Mouse (Mus musculus) layer of hippocampus, adult 9-10 months (tissue): ENCODE data around the gene Akna.

Experiments
- DNase-seq: peaks from one replicate; pipeline ENCODE4 v3.0.0; 2022; ENCODE audit warnings: low spot score

The Akna gene

DNA sequence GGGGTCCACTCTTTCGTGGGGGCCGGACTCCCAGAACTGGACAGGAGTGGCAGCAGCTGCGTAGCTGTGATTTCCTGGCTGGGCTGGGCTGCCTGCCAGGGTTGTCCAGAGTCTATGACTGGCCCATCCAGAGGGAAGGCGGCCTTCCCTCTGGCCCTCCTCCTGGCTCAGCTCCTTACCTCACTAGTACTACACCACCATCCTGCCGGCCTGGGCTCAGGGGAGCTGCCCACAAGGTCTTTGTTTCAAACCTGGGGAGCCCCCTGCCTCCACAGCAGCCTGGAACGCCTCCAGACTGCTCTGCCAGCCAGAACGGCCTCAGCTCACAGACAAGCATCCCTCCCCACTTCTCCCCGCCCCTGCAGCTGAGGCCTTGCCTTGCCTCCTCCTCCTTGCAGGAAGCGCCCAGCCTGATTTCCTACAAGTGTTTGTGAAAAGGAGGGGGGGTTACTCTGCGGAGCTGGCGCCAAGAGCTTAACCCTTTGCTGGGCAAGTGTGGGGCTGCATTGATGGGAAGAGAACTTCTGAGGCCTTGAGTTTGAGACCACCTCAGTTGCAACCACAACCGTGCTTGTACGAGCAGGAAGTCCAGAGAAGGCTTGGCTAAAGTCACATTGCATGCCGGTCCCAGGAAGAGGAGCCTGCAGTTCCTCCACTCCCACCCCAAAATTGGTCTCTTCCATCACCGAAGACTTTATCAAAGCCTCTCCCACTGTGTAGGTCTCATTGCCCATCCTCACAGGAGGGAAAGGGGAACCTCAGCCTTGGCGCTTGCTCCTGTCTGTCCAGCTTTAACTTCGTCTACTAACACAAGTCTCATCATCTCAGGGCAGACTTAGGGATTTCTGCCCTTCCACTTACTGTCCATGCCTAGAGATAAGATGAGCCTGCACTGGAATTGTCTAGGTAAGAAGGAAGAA lies at the start of gene Akna:
Gene Akna, minus strand, starts transcription at position 315 of the 920 bp plus-strand sequence.
- DNase-seq = no peak

DNA sequence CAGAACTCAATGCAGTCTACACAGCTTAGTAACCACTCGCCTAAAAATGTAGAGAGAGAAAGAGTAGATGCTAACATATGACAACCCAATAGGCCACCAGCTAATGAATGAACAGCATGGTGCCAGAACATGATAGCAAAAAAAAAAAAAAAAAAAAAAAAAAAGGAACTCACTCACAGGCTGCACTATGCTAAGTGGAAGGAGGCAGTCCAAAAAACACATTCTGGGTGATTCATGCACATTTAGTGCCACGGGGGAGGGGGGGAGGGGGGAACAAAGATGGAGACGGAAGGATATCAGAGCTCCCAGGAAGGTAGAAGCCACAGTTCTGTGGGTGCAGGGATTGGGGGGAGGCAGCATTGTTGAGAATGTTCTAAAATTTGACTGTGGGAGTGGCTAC lies 49.4 kb upstream of the Akna start:
- no peak for DNase-seq

DNA sequence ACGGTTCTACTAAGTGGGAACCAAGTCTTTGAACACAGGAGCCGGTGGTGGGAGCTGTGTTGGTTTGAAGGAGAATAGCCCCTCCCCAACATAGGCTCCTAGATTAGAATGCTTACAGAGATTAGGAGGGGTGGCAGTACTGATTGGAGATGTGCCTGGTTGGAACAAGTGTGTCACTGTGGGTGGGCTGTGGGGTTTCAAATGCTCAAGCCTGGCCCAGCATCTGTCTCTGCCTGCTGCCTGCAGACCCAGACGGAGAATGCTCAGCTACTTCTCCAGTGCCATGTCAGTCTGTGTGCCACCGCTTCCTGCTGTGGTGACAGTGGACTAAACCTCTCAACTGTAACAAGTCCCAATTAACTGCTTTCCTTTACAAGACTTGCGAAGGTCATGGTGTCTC lies 47.4 kb upstream of the Akna start:
- DNase-seq = no peak

DNA sequence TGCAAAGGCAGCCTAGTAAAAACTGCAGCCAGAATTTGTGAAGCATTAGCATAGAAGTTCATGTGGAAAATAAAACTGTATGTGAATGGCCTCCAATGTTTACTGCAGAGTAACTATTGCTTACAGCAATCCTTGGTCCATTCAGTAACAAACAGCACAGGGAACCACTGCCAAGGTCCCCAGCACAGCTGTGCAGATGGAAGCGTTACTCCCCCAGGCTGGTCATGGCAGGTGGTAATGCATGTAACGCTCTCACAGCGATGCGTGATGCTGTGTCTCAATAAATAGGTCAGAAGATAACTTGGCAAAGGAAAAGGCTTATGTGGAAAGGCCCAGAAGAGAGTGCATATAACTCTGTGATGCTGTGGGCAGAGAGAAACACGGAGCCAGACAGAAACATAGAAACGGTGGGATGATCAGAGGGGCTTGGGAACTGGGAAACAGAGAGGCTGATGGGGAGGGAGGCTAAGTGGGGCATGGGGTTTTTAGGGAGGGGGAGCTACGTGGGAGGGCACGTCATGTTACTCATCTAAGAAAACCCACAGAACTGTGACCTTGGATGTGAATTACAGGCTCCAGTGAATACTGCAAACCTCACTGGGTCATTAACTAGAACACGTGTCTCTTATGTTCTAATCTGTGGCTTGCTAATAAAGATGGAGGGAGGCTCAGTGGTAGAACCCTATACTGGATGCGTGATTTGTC lies 41.4 kb upstream of the Akna start:
- DNase-seq = no peak

DNA sequence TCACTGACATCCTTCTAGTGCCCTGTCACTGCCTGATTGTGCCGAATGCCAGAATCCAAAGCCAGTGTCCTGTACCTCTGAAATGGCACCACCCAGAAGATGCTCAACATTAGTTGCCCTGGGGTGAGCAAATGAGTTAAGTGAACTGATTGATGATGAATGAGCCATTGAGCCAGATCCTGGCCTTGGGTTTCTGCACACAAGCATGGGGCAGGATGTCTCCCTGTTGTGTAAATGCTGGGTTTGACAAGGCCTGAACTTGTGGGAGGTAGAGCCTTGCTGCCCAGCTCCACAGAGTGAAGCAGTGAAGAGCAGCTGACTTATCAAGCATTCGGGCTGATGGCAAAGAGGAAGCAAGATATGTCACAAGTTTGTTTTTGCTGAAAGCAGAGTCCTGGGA lies 39.9 kb upstream of the Akna start:
- DNase-seq = no peak

DNA sequence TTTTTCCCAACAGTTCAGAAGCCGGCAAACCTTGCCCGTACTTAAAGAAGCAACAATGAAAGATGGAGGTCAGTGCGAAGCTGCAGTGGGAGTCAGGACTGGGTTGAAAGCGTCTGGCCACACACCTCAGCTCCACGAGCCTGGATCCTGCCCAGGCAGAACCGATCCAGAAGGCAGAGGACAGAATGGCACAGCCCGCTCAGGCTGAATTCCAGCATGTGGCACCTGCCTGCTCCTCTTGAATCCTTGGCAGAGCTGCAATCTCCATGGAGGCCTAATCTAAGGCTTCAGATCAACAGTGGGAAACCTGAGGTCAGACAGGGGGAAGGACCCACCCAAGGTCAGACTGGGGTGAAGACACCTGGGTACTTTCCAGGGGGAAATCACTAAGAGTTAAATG lies 38.5 kb upstream of the Akna start:
- no peak for DNase-seq

DNA sequence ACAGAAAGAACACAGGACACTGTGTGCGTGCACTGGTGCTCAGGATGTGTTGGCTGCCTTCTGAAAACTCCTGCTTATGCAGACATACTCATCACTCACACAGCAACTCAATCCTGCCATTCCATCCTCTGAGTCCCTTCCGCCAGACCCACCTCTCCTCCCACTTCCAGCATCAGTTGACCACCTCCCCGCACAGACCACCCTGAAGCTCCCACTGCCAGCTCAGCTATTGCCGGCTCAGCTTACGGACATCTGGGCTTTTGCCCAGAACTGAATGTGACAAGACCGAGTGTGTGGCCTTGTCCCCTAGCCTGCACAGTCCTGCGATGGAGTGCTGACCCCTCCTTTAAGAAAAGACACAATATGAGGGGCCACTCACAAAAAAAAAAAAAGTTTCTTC lies 37.1 kb upstream of the Akna start:
- DNase-seq = no peak

DNA sequence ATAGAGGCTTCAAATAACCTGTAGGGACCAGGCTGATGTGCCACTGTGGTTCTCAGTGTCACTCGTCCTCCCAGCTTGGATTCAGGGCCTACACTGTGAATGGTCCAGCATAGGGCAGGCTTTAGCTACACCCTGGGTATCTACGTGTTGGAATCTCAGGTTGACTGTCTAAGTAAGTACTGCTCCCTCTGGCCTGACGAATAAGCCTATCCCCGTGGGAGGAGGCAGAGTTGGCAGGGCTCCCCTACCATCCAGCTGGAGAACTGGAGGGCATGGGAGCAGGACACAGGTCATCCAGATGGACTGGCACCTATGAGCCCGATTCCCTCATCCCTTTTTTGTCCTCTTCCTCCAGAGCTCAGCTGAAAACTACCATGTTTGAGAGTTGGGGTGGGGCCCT lies 34.8 kb upstream of the Akna start:
- no peak for DNase-seq

DNA sequence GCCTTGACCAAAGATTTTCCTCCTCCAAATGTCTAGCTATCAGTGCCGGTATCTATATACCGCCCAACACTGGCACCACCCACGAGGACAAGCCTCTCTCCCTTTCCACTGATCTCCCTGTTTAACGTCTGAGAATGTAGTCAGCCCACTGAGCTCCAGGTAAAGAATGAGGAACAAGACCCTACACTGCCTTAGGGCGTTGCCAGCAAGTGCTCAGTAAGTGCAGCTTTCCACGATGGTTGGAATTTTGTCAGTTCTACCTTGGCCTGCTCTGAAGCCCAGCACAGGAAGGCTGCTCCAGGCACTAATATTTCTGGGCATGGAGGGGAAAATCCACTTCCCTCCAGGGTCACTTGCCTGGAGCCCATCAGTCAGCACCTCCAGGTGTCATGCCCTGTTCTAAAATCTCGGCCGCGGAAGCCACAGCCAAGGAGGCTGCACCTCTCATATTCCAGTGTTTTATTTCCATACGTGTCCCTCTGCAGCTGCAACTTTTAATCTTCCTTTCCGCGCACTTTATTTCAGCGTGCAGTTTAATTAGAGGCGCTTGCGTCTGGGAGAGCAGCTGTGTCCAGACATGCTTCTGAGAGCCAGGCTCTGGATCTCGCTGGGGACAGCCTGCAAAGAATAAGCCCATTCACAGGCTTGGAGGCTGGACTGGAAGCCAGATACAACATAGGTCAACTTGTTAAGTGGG lies 34.1 kb upstream of the Akna start:
- DNase-seq = no peak

DNA sequence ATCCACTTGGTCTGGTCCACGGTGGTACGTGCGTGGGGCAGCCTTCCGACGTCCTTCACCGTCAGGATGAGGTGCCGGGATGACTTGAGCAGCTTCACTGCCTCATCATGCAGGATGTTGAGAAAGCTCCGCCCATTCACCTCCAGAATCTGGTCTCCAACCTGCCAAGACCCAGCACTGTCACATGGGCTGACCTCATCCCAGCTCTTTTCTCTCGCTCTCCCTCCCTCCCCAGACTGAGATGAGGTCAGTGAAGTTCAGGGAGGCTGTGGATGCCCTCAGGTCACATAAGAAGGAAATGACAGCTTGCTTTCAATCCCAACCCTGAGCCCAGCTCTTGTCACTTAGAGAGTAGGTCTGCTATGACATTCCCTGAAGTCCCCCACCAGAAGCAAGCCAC lies 32.2 kb upstream of the Akna start:
- no peak for DNase-seq

DNA sequence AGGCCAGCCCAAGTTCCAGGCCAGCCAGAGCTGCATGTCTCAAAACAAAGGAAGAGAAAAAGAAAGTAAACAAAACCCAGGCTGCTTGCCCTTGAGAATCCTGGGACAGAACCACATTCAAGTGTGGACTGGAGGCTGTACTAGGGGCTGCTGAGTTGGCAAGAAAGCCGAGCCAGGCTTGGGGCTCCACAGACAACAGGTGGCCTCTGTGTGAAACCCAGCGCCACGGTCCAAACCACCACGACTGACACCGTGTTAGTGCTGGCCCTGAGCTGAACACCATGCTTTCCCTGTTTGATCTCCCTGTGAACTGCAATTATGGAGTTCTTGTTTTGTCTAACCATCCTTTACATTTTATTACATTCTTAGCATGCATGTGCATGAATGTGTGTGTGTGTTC lies 27.9 kb upstream of the Akna start:
- DNase-seq = no peak

DNA sequence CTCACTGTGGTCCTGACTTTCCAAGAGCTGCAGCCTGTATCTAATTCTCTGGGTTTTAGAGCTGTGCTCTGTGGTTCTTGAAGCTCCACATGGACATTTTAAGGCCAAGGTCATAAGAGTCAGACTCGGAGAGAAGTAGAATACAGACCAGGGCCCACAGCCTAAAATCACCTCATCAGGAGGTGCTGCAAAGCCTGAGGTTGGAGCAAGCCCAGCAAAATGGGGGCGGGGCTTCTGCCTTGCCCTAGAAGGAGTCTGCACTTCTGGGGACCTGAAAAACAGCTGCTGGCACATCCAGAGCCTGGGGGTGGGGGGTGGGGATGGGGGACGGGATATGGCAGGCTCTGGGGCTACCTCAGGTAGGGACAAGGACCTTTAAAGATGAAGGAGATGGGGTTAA lies 27.2 kb upstream of the Akna start:
- DNase-seq = no peak

DNA sequence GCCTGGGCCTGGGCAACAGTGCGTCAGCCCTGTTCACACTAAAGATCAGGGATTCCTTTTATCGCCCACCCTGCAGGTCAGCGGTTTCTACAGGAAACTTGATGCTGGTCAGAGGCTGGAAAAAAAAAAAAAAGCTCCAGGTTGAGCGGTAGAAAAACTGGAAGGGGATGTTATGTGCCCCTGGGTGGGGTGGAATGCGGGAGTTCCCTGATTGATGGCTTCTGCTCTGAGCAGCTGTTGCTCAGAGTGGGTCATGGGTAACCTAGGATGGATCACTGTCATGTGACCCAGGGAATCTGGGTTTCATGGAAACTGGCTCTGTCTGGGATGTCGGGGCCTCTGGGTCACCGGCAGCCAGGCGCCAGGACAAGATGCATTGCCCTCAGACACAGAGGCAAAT lies 23.2 kb upstream of the Akna start:
- no peak for DNase-seq

DNA sequence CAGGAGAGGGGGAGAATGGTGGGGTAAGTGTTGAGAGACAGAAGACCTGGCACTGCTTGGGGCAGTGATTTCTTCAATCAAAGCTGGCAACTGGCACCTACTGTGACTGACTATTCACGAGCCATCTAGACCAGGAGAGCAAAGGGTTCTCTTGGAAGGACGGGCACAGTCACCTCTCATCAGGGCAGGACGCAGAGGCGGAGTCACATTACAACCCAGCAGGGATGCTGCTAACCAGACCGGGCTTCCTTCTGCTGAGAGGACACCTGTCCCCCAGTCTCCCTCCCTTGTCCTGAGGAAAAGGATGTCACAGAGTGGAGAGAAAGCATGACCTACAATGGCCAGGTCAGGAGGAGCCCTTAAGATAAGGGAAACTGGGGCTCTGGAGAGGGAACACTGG lies 20.7 kb upstream of the Akna start:
- DNase-seq = no peak

DNA sequence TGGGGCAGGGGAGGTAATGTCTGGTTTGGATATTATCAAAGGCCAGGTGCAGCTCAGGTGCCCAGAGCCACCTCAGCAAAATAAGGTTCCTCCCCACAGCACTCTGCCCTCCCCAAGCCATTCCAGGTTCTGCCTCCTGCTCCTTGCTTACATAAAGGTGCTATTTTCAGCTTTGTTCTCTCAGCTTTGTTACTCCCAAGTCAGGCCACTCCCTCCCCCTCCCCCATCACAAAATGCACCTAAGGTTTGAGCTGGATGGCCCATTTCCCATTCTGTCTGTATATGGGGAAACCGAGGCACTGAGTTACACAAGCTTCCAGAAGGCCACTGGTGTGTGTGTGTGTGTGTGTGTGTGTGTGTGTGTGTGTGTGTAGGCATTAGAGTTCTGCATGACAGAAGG lies 20.1 kb upstream of the Akna start:
- no peak for DNase-seq

DNA sequence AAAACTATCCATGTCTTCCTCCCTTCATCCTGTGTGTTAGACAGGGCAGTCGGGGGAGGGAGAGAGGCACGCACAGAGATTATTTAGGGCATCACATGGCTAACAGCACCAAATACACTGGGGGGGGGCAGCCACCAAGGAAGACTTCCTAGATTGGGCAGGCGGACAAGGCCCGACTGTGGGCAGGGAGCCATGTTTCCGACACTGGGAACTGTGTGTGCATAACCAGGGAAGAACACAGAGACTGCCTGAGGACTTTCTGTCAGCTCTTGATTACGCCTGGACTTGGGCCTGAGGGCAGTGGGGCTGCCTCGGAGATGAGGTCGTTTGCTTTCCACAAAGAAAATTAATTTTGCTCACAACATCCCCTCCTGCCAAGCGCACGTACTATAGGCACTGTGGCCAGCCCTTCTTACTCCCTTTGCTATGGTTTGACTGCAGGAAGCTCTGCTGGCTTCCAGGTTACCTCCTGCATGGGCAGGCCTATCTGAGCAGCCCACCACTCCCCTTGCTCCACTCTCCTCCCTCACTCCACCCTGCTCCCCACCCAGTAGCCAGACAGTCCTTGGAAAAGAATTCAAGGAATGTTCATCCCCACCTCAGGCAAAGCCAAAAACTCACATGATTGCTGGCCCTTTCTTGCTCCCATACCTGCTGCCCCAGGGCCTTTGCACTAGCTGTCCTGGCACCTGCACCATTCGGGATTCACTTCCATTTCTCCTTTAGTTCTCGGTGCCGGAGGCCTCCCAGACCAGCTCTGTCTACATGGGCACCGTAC lies 17.2 kb upstream of the Akna start:
- no peak for DNase-seq

DNA sequence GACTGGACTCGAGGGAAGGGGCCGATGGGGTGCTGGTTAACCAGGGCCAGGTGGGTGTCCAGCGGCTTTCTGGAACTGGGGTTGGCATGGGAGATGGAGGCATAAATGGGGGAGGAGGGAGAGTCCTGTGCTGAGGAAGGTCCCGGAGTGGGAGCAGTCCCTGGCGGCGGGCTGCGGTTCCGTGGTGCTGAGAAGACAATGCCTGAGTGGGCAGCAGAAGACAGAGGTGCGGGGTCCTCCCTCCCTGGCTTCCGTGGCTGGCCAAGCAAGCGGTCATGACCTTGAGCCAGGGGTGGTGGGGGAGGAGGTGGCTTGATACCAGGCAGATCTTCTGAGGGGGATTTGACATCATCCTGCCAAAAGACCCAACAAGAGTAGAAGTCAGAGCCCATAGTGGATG lies 15.1 kb upstream of the Akna start:
- DNase-seq = no peak

DNA sequence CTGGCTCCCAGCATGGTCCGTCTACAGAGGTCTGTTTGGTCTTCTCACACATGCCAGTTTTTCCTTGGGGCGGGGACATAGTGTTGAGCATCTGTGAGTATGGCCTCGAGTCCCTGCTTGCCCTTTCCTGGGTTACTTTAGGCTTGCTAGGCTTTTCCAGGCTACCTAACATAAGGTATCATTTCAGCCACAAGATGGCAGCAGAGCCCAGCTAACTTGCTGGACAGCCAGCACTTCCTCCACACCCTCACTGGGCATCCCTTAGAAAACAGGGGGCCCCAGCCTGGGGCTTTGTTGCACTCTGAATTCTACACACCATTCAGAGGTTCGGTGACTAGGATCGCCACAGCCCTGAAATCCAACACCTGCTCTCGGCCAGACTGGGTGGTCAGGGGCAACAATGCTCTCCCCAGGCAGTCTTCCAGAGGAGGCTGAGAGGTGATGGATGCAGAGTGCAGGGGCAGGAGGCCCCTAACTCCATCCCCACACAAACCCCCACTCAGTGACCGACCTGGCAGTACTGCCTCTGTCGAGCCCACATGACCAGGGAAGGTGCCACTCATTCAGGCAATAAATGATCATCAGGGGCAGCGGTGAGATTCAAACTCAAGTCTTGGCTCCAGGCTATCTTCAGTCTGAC lies 14.3 kb upstream of the Akna start:
- DNase-seq = peak; percentile 76

DNA sequence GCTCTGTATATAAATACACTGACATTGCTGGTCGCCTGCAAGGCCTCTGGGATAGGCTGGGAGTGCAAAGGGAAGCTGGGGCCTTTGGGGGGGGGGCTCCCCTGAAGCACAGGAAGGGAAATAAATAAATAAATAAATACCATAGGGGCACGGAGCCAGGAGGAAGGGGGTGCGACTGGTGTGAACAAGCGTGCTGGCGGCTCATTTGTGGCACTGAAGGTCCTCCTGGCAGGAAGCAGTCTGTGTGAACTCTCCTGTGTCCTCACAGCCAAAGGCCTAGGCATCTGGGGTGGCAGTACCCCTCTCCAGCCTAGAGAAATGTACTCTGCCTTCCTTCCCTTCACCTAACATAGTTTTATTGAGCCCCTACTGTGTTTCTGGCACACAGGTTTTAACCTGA lies 11.8 kb upstream of the Akna start:
- DNase-seq = no peak

DNA sequence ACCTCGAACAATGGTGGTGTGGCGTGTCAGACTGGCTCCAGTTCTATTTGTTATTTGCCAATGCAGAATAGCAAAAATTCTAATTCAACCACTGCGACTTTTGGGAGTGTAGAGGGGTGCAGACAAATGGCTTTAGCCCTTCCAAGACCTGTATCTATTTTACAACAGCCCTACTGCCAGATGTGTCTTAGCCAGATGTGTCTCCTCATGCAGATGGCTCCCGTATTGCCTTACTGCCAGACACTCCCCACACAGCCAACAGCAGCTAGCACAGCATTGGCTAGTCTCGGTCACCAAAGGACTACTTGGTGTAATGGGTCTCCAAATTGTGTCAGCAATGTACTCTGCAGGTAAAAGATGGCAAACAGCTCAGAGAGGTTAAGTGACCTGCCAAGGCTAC lies 8.1 kb upstream of the Akna start:
- DNase-seq = no peak

DNA sequence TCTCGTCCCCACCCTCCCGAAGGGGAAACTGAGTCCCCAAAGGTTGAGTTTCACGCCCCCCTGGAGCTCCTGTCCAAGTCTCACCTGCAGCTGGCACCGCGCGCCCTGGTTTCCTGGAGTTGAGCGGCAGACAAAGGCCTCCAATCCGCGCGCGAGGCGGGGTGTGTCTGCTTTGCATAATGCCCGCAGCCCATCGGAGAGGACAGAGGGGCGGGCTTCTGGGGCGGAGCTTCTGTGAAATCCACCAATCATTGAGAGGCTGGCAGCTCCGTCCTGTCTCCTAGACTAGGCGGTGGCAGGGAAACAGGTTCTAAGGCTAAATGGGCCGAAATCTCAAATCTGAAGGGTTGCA lies 7.4 kb upstream of the Akna start:
- DNase-seq = peak; percentile 71
